Mouse (Mus musculus): ENCODE measurements around the gene Gsta2.
"Not testable (repeated sequence)": the region's sequence is repeated elsewhere in the genome, so short reads cannot be mapped to it uniquely, and the experiment has no call there.

Gene Gsta2

GRCm38 (mm10) chr9:78365850-78366544 is 10.4 kb upstream of the Gsta2 start:
- DNase-seq (ENCODE audit: low read depth, low spot score) = no peak

GRCm38 (mm10) chr9:78364701-78365100 is 9.1 kb upstream of the Gsta2 start:
- DNase-seq (ENCODE audit: low read depth, low spot score) = no peak

DNA sequence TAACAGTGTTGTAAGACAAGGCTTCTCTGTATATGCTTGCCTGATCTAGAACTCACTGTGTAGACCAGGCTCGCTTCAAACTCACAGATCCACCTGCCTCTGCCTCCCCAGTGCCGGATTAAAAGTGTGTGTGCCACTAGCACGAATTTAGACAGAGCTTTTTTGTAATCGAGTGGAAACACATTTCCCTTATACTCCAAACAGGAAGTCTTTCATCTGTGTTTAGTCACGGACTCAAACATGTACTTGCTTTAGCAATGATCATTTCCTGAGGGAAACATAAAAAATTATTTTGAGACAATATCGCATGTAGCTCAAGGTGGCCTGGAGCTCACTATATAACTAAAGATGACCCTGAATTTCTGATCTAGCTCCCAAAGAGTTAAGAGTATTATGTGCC is 7.8 kb upstream of the Gsta2 start:
- no peak for DNase-seq (ENCODE audit: low read depth, low spot score)

DNA sequence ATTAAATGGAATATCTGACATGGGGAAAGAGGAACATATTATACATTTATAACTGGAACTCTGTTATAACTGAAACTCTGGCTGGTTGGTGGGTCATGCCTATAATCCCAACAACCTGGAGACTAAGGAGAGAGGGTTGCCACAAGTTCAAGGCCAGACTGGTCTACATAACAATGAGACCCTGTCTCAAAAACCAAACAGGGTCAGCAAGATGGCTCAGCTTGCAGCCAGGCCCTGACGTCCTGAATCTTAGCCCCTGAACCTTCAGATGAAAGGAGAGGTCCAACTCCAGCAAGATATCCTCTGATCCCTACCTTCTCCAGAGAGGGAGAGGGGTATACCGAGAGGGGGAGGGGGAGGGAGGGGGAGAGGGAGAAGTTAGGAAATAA is 4.9 kb upstream of the Gsta2 start:
- DNase-seq (ENCODE audit: low read depth, low spot score) = no peak

- no peak for DNase-seq (ENCODE audit: low read depth, low spot score)
Observed at GRCm38 (mm10) chr9:78359750-78360483, 4.3 kb upstream of the Gsta2 start.

DNA sequence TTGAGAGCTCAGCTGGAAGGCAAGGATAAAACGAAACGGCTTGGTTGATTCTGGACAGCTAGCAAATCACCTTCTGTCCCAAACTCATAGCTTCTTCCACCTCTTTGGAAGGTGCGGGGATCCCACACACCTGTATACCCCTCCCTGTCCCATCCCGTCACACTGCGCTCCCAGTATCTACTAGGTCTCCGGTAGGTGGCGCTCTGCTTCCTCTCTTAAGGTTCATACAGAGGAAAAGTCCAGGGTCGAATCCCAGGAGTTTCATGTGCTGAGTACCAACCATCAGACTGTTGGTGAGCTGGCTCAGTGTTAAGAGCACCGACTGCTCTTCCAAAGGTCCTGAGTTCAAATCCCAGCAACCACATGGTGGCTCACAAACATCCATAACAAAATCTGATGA is 2.5 kb upstream of the Gsta2 start:
- DNase-seq (ENCODE audit: low read depth, low spot score) = no peak

DNA sequence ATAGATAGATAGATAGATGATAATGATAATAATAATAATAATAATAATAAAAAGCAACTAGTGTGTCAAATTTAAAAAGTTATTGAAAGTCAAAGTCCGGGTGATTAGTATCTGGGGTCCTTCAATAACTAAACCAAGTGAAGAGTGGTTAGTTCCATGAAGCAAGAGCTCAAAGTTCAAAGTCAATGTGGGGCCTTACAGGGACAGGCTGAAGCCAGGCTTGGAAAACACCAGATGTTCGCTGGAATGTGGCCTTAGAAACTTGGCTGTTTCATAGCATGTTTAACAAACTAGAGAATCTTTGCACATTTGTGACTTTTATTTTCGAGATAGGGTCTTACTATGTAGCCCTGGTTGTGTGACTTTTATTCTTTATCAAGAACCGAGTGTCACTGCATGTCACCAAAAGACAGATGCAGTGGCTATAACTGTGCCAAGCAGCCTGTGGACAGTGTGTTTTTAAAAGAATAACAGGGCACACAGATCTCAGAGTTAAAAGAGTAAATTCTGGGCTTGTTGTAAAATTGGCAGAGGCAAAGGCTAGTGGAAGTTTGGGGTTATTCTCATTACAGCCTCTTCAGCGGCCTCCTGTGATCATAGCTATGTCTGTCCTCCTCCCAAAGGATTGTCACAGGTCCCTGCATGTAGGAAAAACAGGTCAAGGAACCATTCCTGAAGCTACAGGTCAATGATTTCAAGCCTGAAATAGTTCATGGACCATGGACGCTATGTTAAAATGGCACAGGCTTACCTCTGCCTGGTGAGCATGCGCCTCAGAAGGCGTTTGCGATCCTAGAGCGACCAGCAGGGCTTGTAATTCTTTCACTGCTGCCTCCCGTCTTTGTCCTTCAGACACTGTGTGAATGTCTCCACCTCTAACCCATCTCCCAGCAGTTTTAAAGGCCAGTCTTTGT is 666 bp downstream of the Gsta2 start:
- no peak for DNase-seq (ENCODE audit: low read depth, low spot score)

DNA sequence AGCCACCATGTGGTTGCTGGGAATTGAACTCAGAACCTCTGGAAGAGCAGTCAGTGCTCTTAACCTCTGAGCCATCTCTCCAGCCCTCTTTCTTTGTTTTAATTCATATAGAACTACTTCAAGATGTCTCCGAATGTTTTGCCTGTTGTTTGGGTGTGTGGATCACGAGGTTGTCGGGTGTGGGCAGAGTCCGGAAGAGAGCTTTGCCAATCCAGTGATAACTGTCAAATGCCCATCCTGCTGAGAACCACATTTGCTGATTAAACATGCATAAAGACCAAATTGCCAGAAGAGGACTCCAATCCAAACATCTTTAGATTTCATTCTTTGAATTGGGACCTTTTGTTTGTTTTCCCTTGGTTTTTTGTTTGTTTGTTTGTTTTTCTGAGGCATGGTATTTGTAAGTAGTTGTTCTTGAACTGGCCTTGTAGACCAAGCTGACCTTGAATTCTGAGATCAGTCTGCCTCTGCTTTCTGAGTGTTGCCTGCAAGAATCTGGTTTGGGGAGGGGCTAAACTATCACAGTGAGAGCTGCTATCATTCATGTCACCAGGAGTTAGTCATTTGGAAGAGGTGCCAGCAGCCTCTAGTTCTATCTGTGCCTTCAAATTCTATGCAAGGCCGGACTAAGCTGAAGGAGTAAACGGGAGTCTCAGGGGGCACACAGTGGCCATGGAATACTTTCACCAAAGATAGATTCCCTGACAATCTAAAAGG is 3.9 kb downstream of the Gsta2 start:
- no peak for DNase-seq (ENCODE audit: low read depth, low spot score)

- not testable (repeated sequence) for DNase-seq (ENCODE audit: low read depth, low spot score)
Observed at GRCm38 (mm10) chr9:78350007-78350406, 5.6 kb downstream of the Gsta2 start.

- not testable (repeated sequence) for DNase-seq (ENCODE audit: low read depth, low spot score)
Observed at GRCm38 (mm10) chr9:78349141-78349540, 6.4 kb downstream of the Gsta2 start.

GRCm38 (mm10) chr9:78348206-78349004 is 7.2 kb downstream of the Gsta2 start:
- not testable (repeated sequence) for DNase-seq (ENCODE audit: low read depth, low spot score)

GRCm38 (mm10) chr9:78347004-78347403 is 8.6 kb downstream of the Gsta2 start:
- no peak for DNase-seq (ENCODE audit: low read depth, low spot score)

- DNase-seq (ENCODE audit: low read depth, low spot score) = not testable (repeated sequence)
Observed at GRCm38 (mm10) chr9:78345235-78345634, 10.4 kb downstream of the Gsta2 start.

DNA sequence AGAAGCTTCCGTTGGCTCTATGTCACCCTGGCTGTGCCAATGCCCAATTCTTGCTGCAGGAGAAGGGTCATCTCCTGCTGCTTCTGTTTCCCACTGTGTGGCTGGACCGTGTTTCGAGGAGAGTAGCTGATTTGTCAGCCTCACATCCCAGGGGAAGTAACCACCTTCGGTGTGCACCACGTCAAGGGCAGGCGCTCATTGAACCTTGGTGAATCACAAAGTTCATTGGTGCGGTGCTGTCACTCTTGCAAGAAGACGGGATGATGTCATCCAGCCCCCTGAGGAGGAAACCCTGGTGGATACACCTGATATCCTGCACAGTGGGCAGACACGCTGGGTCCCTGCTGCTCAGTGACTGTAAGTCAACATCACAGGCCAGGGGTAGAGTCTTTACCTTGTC is 12.5 kb downstream of the Gsta2 start:
- not testable (repeated sequence) for DNase-seq (ENCODE audit: low read depth, low spot score)

GRCm38 (mm10) chr9:78342494-78342893 is 13.1 kb downstream of the Gsta2 start:
- DNase-seq (ENCODE audit: low read depth, low spot score) = not testable (repeated sequence)

DNA sequence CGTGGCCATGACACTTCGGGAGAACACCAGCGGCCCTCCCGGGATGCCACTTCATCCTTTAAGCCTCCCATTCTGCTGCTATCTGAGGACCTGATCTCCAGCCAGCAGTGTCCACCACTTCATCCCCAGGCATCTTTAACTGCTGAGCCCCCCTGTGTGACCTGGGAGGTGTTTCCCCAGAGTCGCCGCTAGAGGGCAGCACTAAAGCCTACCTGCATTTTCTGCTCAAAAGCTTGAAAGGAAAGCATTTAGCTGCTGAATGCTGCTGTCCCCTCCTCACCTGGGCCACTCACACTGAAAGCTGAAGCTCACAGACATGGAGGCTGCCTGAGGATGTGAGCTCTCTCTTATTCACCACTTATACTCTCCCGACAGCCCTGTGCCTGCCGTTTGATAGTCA is 15.3 kb downstream of the Gsta2 start:
- not testable (repeated sequence) for DNase-seq (ENCODE audit: low read depth, low spot score)

GRCm38 (mm10) chr9:78337050-78337449 is 18.5 kb downstream of the Gsta2 start:
- not testable (repeated sequence) for DNase-seq (ENCODE audit: low read depth, low spot score)

DNA sequence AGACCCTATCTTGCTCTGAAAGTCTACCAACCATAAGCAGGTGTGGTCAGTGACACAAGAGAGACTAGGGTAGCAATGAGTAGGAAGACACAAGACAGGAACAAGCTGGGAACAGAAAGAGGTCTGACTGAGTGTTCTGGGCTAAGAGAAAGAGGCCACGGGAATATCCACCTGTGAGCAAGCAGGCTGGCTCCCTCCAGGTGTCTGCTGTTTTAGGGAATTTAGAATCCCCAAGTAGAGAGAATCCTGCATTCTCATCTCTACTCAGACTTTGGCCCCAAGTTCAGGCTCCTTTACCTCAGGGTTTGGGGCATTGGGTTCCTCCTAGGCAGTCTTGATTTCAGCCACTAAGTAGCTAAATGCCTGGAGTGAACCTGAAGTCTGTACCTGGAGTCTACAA is 28.3 kb downstream of the Gsta2 start, which contains the start of gene Omt2b:
Gene Omt2b, plus strand, starts transcription at position 301 of the 400 bp plus-strand sequence.
- DNase-seq (ENCODE audit: low read depth, low spot score) = not testable (repeated sequence)

- no peak for DNase-seq (ENCODE audit: low read depth, low spot score)
Observed at GRCm38 (mm10) chr9:78319499-78319898, 36.1 kb downstream of the Gsta2 start.

DNA sequence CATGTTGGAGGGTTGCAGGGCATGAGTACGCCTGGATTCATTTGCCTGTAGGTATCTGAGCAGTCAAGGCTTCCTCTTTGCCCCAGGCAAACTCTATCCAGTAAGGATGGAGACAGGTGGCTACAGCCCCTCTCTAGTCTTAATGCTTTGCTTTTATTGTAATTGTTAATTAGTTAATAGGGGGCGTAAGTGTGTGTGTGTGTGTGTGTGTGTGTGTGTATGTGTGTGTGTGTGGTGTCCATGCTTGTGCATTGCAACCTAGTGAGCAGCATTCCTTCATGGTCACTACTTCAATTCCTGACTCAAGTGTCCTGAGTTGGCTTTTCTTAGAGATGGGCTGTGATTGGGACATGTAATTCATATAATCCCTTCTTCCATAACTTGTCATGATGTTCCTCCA is 40.9 kb downstream of the Gsta2 start, which contains the start of gene Omt2a:
Gene Omt2a, minus strand, starts transcription at position 101 of the 400 bp plus-strand sequence.
- no peak for DNase-seq (ENCODE audit: low read depth, low spot score)
